Mouse (Mus musculus): ENCODE data around the gene Rhov. TPM values are rescaled to one million over a fixed set of nuclear protein-coding genes. Genes with fewer than 3 reads are reported as not detected.

The Rhov gene
- polyA plus RNA-seq, 1 experiment from 2014 or later, result 0.20 TPM

DNA sequence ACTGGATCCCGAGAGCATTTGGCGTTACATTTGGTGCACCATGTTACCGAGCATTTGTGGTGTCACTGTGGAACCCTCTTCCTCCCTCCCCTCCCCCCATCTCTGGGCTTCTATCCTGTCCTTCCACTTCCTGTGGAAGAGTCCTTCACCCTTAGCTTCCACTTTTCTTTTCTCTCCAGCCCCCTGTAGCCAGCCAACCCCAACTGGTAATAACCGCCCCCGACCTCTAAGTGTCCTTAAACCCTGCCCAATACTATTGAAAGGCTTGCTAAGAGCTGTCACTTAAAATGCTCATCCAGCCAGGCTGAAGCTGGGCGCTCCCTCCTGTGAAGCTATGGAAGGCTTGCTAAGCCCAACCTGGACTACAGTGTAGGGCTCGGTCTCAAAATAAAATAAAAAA lies 5.9 kb upstream of the Rhov start:
- WGBS (ENCODE audit: insufficient replicate concordance), result 60% methylated on average over 7 of the region's 7 CpGs

DNA sequence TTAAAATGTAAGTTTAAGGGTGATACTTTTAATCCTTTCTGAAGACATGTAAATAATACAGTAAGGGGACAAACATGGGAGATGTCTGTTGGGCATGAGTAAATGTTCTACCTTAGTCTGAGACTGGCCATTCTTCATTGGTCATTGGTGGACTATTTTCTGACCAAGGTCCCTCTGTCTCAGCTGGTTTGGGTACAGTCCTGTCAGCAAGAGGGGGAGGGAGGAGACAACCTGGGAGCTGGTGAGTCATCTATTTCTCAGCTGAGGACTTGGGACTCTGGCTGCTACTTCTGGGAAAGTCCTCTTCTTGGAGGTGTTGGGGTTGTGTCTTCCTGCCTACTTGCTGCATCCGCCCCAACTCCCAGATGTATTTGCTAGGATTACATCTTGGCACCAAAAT lies 3.1 kb upstream of the Rhov start:
- H3K4me2 ChIP-seq (ENCODE audit: low read depth, low read length), result no peak overlapping the region
- ATAC-seq (ENCODE audit: low read depth), result no peak
- no peaks in the 10 kb centered on the region for H3K36me3 ChIP-seq (ENCODE audit: control insufficient read depth, insufficient read depth)
- 60% methylated on average over 1 of the region's 1 CpGs for WGBS (ENCODE audit: insufficient replicate concordance)
- H3K27me3 ChIP-seq (ENCODE audit: control insufficient read depth, insufficient read depth, low read depth, low read length), result peaks cover 12% of the 10 kb centered on the region; the same call in 1 of the 2 replicates
- no peak overlapping the region for H3K27ac ChIP-seq (ENCODE audit: low read length)
- no peaks in the 10 kb centered on the region for H3K9me3 ChIP-seq (replicated peaks; ENCODE audit: control insufficient read depth, low read length)
- no peak overlapping the region for H3K9ac ChIP-seq (ENCODE audit: low read depth, low read length)
- peaks cover 5% of the 10 kb centered on the region for H3K4me1 ChIP-seq (ENCODE audit: control insufficient read depth, low read depth, low read length)
- H3K4me3 ChIP-seq (ENCODE audit: low read depth, low read length), result no peak overlapping the region

More for the DNA sequence above, 5.9 kb upstream of the Rhov start:
- H3K4me1 ChIP-seq (ENCODE audit: control insufficient read depth, low read depth, low read length), result no peaks in the 10 kb centered on the region
- H3K27me3 ChIP-seq (ENCODE audit: control insufficient read depth, insufficient read depth, low read depth, low read length), result no peaks in the 10 kb centered on the region
- H3K27ac ChIP-seq (ENCODE audit: low read length), result no peak overlapping the region
- no peak overlapping the region for H3K9ac ChIP-seq (ENCODE audit: low read depth, low read length)
- H3K9me3 ChIP-seq (replicated peaks; ENCODE audit: control insufficient read depth, low read length), result no peaks in the 10 kb centered on the region
- no peaks in the 10 kb centered on the region for H3K36me3 ChIP-seq (ENCODE audit: control insufficient read depth, insufficient read depth)
- H3K4me3 ChIP-seq (ENCODE audit: low read depth, low read length), result no peak overlapping the region
- no peak for ATAC-seq (ENCODE audit: low read depth)
- no peak overlapping the region for H3K4me2 ChIP-seq (ENCODE audit: low read depth, low read length)

DNA sequence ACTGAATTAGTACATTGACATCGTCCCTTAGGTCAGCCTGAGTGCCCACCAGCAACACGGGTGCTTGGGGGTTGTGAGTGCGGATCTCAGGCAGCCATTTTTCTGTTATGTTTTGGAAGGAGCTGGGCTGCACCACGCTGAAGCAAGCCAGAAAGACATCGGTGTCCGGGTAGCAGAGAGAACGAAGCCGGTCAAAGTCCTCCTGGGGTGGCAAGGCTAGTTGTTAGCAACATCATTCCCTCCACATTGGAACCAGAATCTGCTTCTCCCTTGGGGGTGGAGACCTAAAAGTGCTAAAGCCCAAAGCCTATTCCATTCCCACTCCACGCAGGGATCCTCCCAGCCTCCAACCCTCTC lies 808 bp downstream of the Rhov start:
- no peaks in the 10 kb centered on the region for H3K9me3 ChIP-seq (replicated peaks; ENCODE audit: control insufficient read depth, low read length)
- 0 out of 2 replicates have a peak overlapping the region, but pooled peaks have one; percentile 82 for H3K4me2 ChIP-seq (ENCODE audit: low read depth, low read length)
- WGBS (ENCODE audit: insufficient replicate concordance), result 54% methylated on average over 9 of the region's 9 CpGs
- H3K9ac ChIP-seq (ENCODE audit: low read depth, low read length), result no peak overlapping the region
- H3K27ac ChIP-seq (ENCODE audit: low read length), result no peak overlapping the region
- H3K4me1 ChIP-seq (ENCODE audit: control insufficient read depth, low read depth, low read length), result peaks cover 5% of the 10 kb centered on the region
- no peak for ATAC-seq (ENCODE audit: low read depth)
- peaks cover 12% of the 10 kb centered on the region; the same call in 1 of the 2 replicates for H3K27me3 ChIP-seq (ENCODE audit: control insufficient read depth, insufficient read depth, low read depth, low read length)
- no peaks in the 10 kb centered on the region for H3K36me3 ChIP-seq (ENCODE audit: control insufficient read depth, insufficient read depth)
- no peak overlapping the region for H3K4me3 ChIP-seq (ENCODE audit: low read depth, low read length)

DNA sequence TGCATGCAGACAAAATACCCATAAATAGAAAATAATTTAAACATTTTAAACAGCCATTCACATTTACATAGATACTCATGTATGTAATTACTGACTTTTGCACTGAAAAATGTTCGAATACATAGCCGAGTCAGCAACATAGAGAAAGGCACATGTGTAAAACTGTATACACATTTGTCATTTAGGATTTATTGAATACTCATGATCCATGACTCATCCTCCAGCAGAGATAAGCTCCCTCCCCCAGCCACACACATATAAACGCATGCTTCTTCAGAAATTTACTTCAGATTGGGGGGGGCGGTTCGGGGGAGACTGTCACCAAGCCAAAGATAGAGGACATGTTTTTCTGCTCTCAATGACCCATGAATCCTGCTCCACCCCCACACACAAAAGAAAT lies 7.3 kb downstream of the Rhov start:
- 44% methylated on average over 5 of the region's 5 CpGs for WGBS (ENCODE audit: insufficient replicate concordance)
- H3K27me3 ChIP-seq (ENCODE audit: control insufficient read depth, insufficient read depth, low read depth, low read length), result no peaks in the 10 kb centered on the region
- no peaks in the 10 kb centered on the region for H3K4me1 ChIP-seq (ENCODE audit: control insufficient read depth, low read depth, low read length)
- no peak for ATAC-seq (ENCODE audit: low read depth)
- H3K4me3 ChIP-seq (ENCODE audit: low read depth, low read length), result no peak overlapping the region
- no peak overlapping the region for H3K27ac ChIP-seq (ENCODE audit: low read length)
- H3K36me3 ChIP-seq (ENCODE audit: control insufficient read depth, insufficient read depth), result no peaks in the 10 kb centered on the region
- no peaks in the 10 kb centered on the region for H3K9me3 ChIP-seq (replicated peaks; ENCODE audit: control insufficient read depth, low read length)
- H3K9ac ChIP-seq (ENCODE audit: low read depth, low read length), result no peak overlapping the region
- no peak overlapping the region for H3K4me2 ChIP-seq (ENCODE audit: low read depth, low read length)

DNA sequence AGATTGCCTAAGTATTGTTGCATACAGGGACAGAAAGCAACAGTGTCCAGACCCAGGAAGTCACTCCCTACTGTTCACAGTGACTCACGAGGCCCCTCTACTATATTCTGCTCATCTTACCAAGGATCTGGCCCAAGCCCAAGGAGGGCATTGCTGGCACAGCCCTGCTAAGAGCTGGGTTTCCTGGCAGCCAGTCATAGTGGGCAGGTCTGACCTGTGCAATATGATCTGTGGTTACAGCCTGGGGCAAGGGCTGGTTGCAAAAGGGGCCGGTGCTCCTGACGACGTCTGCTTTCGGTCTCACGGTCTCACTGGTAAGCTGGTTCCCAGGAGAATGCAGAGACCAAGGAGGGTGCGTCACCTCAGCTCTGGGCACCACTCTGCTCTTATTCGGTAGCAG lies 8.1 kb downstream of the Rhov start:
- Histone ChIP-seq H3K27ac (ENCODE audit: low read length) (no peak overlapping the region), H3K4me1 (ENCODE audit: control insufficient read depth, low read depth, low read length) (no peaks in the 10 kb centered on the region), H3K9ac (ENCODE audit: low read depth, low read length) (no peak overlapping the region), H3K27me3 (ENCODE audit: control insufficient read depth, insufficient read depth, low read depth, low read length) (no peaks in the 10 kb centered on the region), H3K36me3 (ENCODE audit: control insufficient read depth, insufficient read depth) (no peaks in the 10 kb centered on the region), H3K9me3 (replicated peaks; ENCODE audit: control insufficient read depth, low read length) (no peaks in the 10 kb centered on the region), H3K4me3 (ENCODE audit: low read depth, low read length) (no peak overlapping the region), H3K4me2 (ENCODE audit: low read depth, low read length) (no peak overlapping the region)
- ATAC-seq (ENCODE audit: low read depth), result peak; percentile 24; the same call in 1 of the 2 replicates
- WGBS (ENCODE audit: insufficient replicate concordance), result 17% methylated on average over 8 of the region's 8 CpGs

DNA sequence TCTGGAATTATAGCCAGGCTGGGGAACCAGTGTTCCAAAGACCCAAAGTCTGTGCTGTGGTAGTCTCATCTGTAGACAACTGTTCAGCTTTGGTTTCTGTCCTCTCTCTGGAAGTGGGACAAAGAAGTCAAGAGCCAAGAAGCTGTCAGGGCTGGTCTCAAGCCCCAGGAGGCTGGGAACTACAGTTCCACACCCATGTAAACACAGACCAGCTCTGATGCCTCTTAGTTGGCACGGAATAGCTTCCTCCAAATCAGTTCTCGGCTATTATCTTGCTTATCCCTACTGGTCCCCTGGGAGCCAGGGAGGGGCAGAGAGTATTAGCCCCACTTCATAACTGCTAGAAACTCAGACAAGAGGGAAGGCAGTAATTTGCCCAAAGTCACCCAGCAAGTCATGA lies 9.7 kb downstream of the Rhov start:
- H3K27ac ChIP-seq (ENCODE audit: low read length), result no peak overlapping the region
- H3K27me3 ChIP-seq (ENCODE audit: control insufficient read depth, insufficient read depth, low read depth, low read length), result no peaks in the 10 kb centered on the region
- no peaks in the 10 kb centered on the region for H3K9me3 ChIP-seq (replicated peaks; ENCODE audit: control insufficient read depth, low read length)
- no peak overlapping the region for H3K4me3 ChIP-seq (ENCODE audit: low read depth, low read length)
- no peaks in the 10 kb centered on the region for H3K4me1 ChIP-seq (ENCODE audit: control insufficient read depth, low read depth, low read length)
- no peaks in the 10 kb centered on the region for H3K36me3 ChIP-seq (ENCODE audit: control insufficient read depth, insufficient read depth)
- no peak for ATAC-seq (ENCODE audit: low read depth)
- H3K9ac ChIP-seq (ENCODE audit: low read depth, low read length), result no peak overlapping the region
- H3K4me2 ChIP-seq (ENCODE audit: low read depth, low read length), result no peak overlapping the region
- WGBS (ENCODE audit: insufficient replicate concordance), result 56% methylated on average over 2 of the region's 2 CpGs

DNA sequence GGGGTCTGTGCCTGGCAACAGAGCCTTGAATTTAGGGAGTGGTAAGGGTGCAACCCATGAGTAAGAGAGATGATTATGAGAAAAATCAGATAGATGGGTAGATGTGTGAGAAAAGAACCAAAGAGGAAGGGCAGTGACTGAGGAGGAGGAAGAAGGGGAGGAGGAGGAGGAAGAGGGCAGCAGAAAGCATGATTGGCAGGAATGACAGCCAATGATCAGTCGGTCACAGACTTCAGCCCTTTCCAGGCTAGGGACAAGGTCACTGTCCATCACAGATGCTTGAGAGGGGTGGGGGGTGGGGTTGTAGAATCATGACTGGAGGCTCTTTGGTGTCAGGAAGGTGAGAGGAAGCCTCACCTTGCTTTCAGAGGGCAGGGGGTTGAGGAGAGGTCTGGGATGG lies 10.6 kb downstream of the Rhov start:
- no peak for ATAC-seq (ENCODE audit: low read depth)
- 25% methylated on average over 1 of the region's 1 CpGs for WGBS (ENCODE audit: insufficient replicate concordance)
- H3K9me3 ChIP-seq (replicated peaks; ENCODE audit: control insufficient read depth, low read length), result no peaks in the 10 kb centered on the region
- no peak overlapping the region for H3K27ac ChIP-seq (ENCODE audit: low read length)
- H3K27me3 ChIP-seq (ENCODE audit: control insufficient read depth, insufficient read depth, low read depth, low read length), result no peaks in the 10 kb centered on the region
- no peak overlapping the region for H3K4me3 ChIP-seq (ENCODE audit: low read depth, low read length)
- H3K36me3 ChIP-seq (ENCODE audit: control insufficient read depth, insufficient read depth), result no peaks in the 10 kb centered on the region
- no peaks in the 10 kb centered on the region for H3K4me1 ChIP-seq (ENCODE audit: control insufficient read depth, low read depth, low read length)
- H3K4me2 ChIP-seq (ENCODE audit: low read depth, low read length), result no peak overlapping the region
- no peak overlapping the region for H3K9ac ChIP-seq (ENCODE audit: low read depth, low read length)

DNA sequence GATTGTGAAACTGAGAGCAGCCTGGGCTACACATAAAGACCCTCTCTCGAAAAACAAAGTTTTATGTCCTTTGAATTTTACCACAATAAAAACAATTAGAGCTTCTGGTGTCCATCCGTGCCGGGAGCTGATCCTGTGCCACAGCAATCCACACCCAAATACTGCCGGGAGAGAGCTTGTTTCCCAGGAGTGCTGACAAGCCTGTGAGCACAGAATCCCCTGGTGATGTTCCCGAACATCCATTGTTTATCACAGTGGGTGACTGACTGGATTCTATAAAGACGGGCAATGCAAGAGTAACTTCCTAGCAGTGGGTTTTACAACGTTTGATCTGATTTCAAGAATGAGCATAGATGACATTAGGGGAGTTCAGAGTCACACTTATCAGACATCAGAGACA lies 16.1 kb downstream of the Rhov start:
- no peak overlapping the region for H3K9ac ChIP-seq (ENCODE audit: low read depth, low read length)
- H3K4me3 ChIP-seq (ENCODE audit: low read depth, low read length), result no peak overlapping the region
- no peak for ATAC-seq (ENCODE audit: low read depth)

DNA sequence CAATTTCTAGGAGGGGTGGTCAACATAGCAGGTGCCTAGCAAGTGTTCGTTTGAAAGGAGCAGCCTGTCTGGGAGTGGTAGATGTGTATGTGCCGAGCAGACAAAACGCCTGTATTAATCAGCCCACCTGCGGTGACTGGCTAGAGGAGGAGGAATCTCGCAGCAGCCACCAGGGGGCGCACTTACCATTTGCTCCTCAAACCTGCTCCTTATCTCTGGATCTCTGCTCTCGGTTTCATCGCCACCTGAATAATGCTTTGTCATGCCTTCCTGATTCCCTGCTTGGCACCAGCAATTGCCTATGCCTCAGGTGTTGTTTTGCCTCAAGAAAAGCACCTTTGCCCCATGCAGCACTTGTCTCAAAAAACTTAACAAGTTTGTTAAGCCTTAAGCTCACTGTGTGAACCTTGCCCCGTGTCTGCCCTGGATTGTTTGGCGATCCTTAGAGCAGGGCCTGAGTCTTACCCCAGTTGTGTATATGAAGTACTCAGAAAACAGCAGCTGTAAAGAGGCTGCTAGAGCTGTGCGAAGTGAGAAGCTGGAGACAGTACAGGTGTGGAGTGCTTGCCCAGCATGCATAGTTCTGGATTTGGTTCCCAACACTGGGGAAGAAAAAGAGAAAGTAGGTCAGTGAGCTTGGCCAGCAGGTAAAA lies 20.1 kb downstream of the Rhov start:
- no peak overlapping the region for H3K9ac ChIP-seq (ENCODE audit: low read depth, low read length)
- 0 out of 2 replicates have a peak overlapping the region, but pooled peaks have one; percentile 19 for H3K4me3 ChIP-seq (ENCODE audit: low read depth, low read length)
- H3K27ac ChIP-seq (ENCODE audit: low read length), result no peak overlapping the region
- no peaks in the 10 kb centered on the region for H3K36me3 ChIP-seq (ENCODE audit: control insufficient read depth, insufficient read depth)
- H3K27me3 ChIP-seq (ENCODE audit: control insufficient read depth, insufficient read depth, low read depth, low read length), result peaks cover 2% of the 10 kb centered on the region; the same call in 1 of the 2 replicates
- 13% methylated on average over 11 of the region's 11 CpGs for WGBS (ENCODE audit: insufficient replicate concordance)
- ATAC-seq (ENCODE audit: low read depth), result peak; percentile 74
- peak overlapping the region; percentile 51 for H3K4me2 ChIP-seq (ENCODE audit: low read depth, low read length)
- H3K9me3 ChIP-seq (replicated peaks; ENCODE audit: control insufficient read depth, low read length), result no peaks in the 10 kb centered on the region
- peaks cover 4% of the 10 kb centered on the region for H3K4me1 ChIP-seq (ENCODE audit: control insufficient read depth, low read depth, low read length)

More for the DNA sequence above, 16.1 kb downstream of the Rhov start:
- 32% methylated on average over 7 of the region's 7 CpGs for WGBS (ENCODE audit: insufficient replicate concordance)
- Histone ChIP-seq H3K36me3 (ENCODE audit: control insufficient read depth, insufficient read depth) (no peaks in the 10 kb centered on the region), H3K4me1 (ENCODE audit: control insufficient read depth, low read depth, low read length) (peaks cover 4% of the 10 kb centered on the region), H3K27me3 (ENCODE audit: control insufficient read depth, insufficient read depth, low read depth, low read length) (no peaks in the 10 kb centered on the region), H3K4me2 (ENCODE audit: low read depth, low read length) (no peak overlapping the region), H3K27ac (ENCODE audit: low read length) (no peak overlapping the region), H3K9me3 (replicated peaks; ENCODE audit: control insufficient read depth, low read length) (no peaks in the 10 kb centered on the region)
